Mouse (Mus musculus): ENCODE data around the gene Bin2. TPM values are rescaled to one million over a fixed set of nuclear protein-coding genes. Genes with fewer than 3 reads are reported as not detected.
"Not testable (repeated sequence)": the region's sequence is repeated elsewhere in the genome, so short reads cannot be mapped to it uniquely, and the experiment has no call there.

The Bin2 gene
- polyA plus RNA-seq, 1 experiment from 2014 or later = 3.9 TPM

DNA sequence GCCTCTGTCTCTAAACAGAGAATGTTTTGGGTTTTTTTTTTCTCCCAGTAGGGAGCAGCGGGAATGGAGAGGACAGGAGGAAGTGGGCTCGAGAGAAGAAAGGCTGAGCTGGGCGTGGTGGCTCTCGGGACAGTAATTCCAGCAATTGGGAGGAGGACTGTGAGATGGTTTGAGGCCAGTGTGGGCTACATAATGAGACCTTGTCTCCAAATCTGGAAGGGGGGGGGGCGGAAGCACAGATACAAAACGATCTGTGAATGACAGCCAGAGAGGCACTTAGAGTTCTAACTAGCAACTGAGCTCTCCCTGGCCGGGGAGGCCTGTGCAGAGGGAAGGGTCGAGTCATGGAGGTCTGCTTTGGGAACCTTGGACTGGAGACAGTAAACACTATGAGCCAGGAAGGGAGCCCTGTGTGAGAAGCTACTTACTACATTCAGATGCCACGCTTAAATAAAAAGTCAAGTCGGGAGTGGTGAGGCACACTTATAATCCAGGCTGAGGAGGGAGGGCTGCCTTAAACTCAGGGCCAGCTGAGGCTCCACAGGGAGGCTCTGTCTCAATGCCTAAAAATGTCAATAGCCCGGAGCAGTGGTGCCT is 41.5 kb downstream of the Bin2 start:
- no peak for ATAC-seq (replicated peaks; ENCODE audit: low FRiP score)
- WGBS = under 1% methylated on average over 11 of the region's 11 CpGs
- H3K4me2 ChIP-seq (ENCODE audit: low read depth, low read length, severe bottlenecking) = no peak overlapping the region
- no peak overlapping the region for H3K4me3 ChIP-seq (ENCODE audit: low read depth, low read length)
- no peaks in the 10 kb centered on the region for H3K36me3 ChIP-seq (ENCODE audit: control insufficient read depth, insufficient read depth, low read length)
- DNase-seq (ENCODE audit: low spot score) = no peak
- no peak overlapping the region for H3K27ac ChIP-seq (ENCODE audit: low read depth, low read length)
- H3K9me3 ChIP-seq (ENCODE audit: control insufficient read depth, low read length) = no peaks in the 10 kb centered on the region
- peaks cover 5% of the 10 kb centered on the region; the same call in 1 of the 2 replicates for H3K4me1 ChIP-seq (replicated peaks; ENCODE audit: control insufficient read depth, insufficient read depth, low read length)
- no peak overlapping the region for H3K9ac ChIP-seq (ENCODE audit: low read length)
- no peaks in the 10 kb centered on the region; the same call in 1 of the 2 replicates for H3K27me3 ChIP-seq (ENCODE audit: control insufficient read depth, insufficient read depth, low read length)

DNA sequence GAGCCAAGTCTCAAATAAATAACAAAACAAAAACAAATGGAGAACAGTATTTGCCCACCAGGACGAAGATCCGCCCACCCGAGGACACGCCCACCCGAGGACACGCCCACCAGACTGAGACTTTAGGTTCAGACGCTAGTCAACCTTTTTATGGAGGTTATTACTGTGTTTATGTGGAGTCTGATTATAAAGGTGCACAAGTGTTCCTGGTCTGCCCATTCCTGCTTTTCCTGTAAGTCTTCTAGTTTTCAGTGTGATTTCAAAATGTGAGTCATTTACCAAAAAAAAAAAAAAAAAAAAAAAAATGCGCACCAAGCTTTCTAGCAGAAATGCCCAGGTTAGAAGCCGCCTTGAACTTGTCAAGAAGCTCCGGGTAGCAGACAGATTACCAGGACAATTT is 42.1 kb downstream of the Bin2 start:
- no peak for DNase-seq (ENCODE audit: low spot score)

GRCm38 (mm10) chr15:100624435-100624834 is 44.9 kb downstream of the Bin2 start:
- WGBS = 87% methylated on average over 3 of the region's 3 CpGs
- Histone ChIP-seq H3K4me2 (ENCODE audit: low read depth, low read length, severe bottlenecking) (no peak overlapping the region), H3K27me3 (ENCODE audit: control insufficient read depth, insufficient read depth, low read length) (no peaks in the 10 kb centered on the region; the same call in 1 of the 2 replicates), H3K9me3 (ENCODE audit: control insufficient read depth, low read length) (no peaks in the 10 kb centered on the region), H3K27ac (ENCODE audit: low read depth, low read length) (no peak overlapping the region), H3K4me3 (ENCODE audit: low read depth, low read length) (no peak overlapping the region), H3K9ac (ENCODE audit: low read length) (no peak overlapping the region), H3K36me3 (ENCODE audit: control insufficient read depth, insufficient read depth, low read length) (no peaks in the 10 kb centered on the region), H3K4me1 (replicated peaks; ENCODE audit: control insufficient read depth, insufficient read depth, low read length) (peaks cover 5% of the 10 kb centered on the region; the same call in 1 of the 2 replicates)
- no peak for ATAC-seq (replicated peaks; ENCODE audit: low FRiP score)
- no peak for DNase-seq (ENCODE audit: low spot score)

More for the DNA sequence above, 42.1 kb downstream of the Bin2 start:
- Histone ChIP-seq H3K9me3 (ENCODE audit: control insufficient read depth, low read length) (no peaks in the 10 kb centered on the region), H3K27me3 (ENCODE audit: control insufficient read depth, insufficient read depth, low read length) (no peaks in the 10 kb centered on the region; the same call in 1 of the 2 replicates), H3K27ac (ENCODE audit: low read depth, low read length) (no peak overlapping the region), H3K36me3 (ENCODE audit: control insufficient read depth, insufficient read depth, low read length) (no peaks in the 10 kb centered on the region), H3K4me3 (ENCODE audit: low read depth, low read length) (no peak overlapping the region), H3K9ac (ENCODE audit: low read length) (no peak overlapping the region), H3K4me1 (replicated peaks; ENCODE audit: control insufficient read depth, insufficient read depth, low read length) (peaks cover 5% of the 10 kb centered on the region; the same call in 1 of the 2 replicates), H3K4me2 (ENCODE audit: low read depth, low read length, severe bottlenecking) (no peak overlapping the region)
- ATAC-seq (replicated peaks; ENCODE audit: low FRiP score) = no peak
- WGBS = 14% methylated on average over 10 of the region's 10 CpGs

DNA sequence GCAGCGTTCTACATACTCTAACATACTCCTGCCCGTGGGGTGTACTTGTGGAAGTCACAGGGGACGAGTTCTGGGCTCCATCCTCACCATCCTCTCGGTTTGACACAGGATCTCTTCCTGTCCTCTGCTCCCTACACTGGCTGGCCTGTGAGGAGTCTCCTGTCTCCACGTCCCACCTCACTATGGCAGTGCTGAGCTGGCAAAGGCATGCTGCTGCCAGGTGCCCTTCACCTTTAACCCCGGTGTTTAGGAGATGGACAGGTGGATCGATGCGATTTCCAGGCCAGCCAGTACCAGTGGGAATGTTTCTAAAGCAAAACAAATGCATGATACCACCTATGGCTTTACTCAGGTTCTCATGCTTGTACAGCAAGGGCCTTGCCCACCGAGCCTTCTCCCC is 45.6 kb downstream of the Bin2 start:
- ATAC-seq (replicated peaks; ENCODE audit: low FRiP score) = no peak
- H3K4me2 ChIP-seq (ENCODE audit: low read depth, low read length, severe bottlenecking) = no peak overlapping the region
- WGBS = 89% methylated on average over 9 of the region's 9 CpGs

DNA sequence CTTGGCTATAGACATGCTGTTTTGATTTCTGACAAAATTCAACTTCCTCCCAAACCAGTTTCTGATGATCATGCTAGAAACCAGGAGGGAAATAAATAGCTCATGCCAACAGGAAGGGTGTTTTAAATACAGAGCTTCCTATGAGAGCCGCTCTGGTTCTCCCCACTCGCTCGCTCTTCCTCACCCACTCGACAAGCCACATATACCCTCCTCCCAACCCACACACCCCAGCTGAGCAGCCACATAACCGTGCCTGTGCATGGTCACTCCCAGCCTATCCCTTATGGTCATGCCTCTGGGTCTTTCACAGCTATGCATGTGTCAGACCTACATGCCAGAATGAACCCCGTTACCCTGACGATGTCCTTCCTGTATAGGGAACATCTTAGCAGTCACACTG is 47.2 kb downstream of the Bin2 start:
- 89% methylated on average over 7 of the region's 7 CpGs for WGBS
- Histone ChIP-seq H3K4me3 (ENCODE audit: low read depth, low read length) (no peak overlapping the region), H3K4me1 (replicated peaks; ENCODE audit: control insufficient read depth, insufficient read depth, low read length) (no peaks in the 10 kb centered on the region), H3K9ac (ENCODE audit: low read length) (no peak overlapping the region), H3K4me2 (ENCODE audit: low read depth, low read length, severe bottlenecking) (no peak overlapping the region), H3K36me3 (ENCODE audit: control insufficient read depth, insufficient read depth, low read length) (0 out of 2 replicates have a peak, but pooled peaks cover 8% of the 10 kb centered on the region), H3K27ac (ENCODE audit: low read depth, low read length) (no peak overlapping the region), H3K9me3 (ENCODE audit: control insufficient read depth, low read length) (no peaks in the 10 kb centered on the region), H3K27me3 (ENCODE audit: control insufficient read depth, insufficient read depth, low read length) (no peaks in the 10 kb centered on the region)
- DNase-seq (ENCODE audit: low spot score) (no peak), ATAC-seq (replicated peaks; ENCODE audit: low FRiP score) (no peak)

More for the DNA sequence above, 45.6 kb downstream of the Bin2 start:
- H3K36me3 ChIP-seq (ENCODE audit: control insufficient read depth, insufficient read depth, low read length) = 0 out of 2 replicates have a peak, but pooled peaks cover 5% of the 10 kb centered on the region
- no peaks in the 10 kb centered on the region for H3K9me3 ChIP-seq (ENCODE audit: control insufficient read depth, low read length)
- no peaks in the 10 kb centered on the region; the same call in 1 of the 2 replicates for H3K27me3 ChIP-seq (ENCODE audit: control insufficient read depth, insufficient read depth, low read length)
- no peak for DNase-seq (ENCODE audit: low spot score)
- H3K4me1 ChIP-seq (replicated peaks; ENCODE audit: control insufficient read depth, insufficient read depth, low read length) = peaks cover 5% of the 10 kb centered on the region; the same call in 1 of the 2 replicates
- H3K27ac ChIP-seq (ENCODE audit: low read depth, low read length) = no peak overlapping the region
- no peak overlapping the region for H3K4me3 ChIP-seq (ENCODE audit: low read depth, low read length)
- no peak overlapping the region for H3K9ac ChIP-seq (ENCODE audit: low read length)

- not testable (repeated sequence) for ATAC-seq (replicated peaks; ENCODE audit: low FRiP score); H3K36me3 ChIP-seq (ENCODE audit: control insufficient read depth, insufficient read depth, low read length); H3K27me3 ChIP-seq (ENCODE audit: control insufficient read depth, insufficient read depth, low read length); H3K4me3 ChIP-seq (ENCODE audit: low read depth, low read length); H3K4me1 ChIP-seq (replicated peaks; ENCODE audit: control insufficient read depth, insufficient read depth, low read length); H3K27ac ChIP-seq (ENCODE audit: low read depth, low read length); H3K4me2 ChIP-seq (ENCODE audit: low read depth, low read length, severe bottlenecking); H3K9ac ChIP-seq (ENCODE audit: low read length); H3K9me3 ChIP-seq (ENCODE audit: control insufficient read depth, low read length); DNase-seq (ENCODE audit: low spot score)
- 79% methylated on average over 9 of the region's 9 CpGs for WGBS
Measured at GRCm38 (mm10) chr15:100621671-100622070, 47.7 kb downstream of the Bin2 start.

- 89% methylated on average over 7 of the region's 7 CpGs for WGBS
- ATAC-seq (replicated peaks; ENCODE audit: low FRiP score) (no peak), DNase-seq (ENCODE audit: low spot score) (no peak)
- Histone ChIP-seq H3K9ac (ENCODE audit: low read length) (no peak overlapping the region), H3K27ac (ENCODE audit: low read depth, low read length) (no peak overlapping the region), H3K9me3 (ENCODE audit: control insufficient read depth, low read length) (no peaks in the 10 kb centered on the region), H3K36me3 (ENCODE audit: control insufficient read depth, insufficient read depth, low read length) (0 out of 2 replicates have a peak, but pooled peaks cover 8% of the 10 kb centered on the region), H3K4me2 (ENCODE audit: low read depth, low read length, severe bottlenecking) (no peak overlapping the region), H3K27me3 (ENCODE audit: control insufficient read depth, insufficient read depth, low read length) (no peaks in the 10 kb centered on the region), H3K4me1 (replicated peaks; ENCODE audit: control insufficient read depth, insufficient read depth, low read length) (peaks cover 5% of the 10 kb centered on the region; the same call in 1 of the 2 replicates), H3K4me3 (ENCODE audit: low read depth, low read length) (no peak overlapping the region)
Measured at GRCm38 (mm10) chr15:100619200-100619599, 50.2 kb downstream of the Bin2 start.

GRCm38 (mm10) chr15:100616221-100616620 is 53.1 kb downstream of the Bin2 start:
- H3K27me3 ChIP-seq (ENCODE audit: control insufficient read depth, insufficient read depth, low read length) = no peaks in the 10 kb centered on the region
- no peaks in the 10 kb centered on the region for H3K9me3 ChIP-seq (ENCODE audit: control insufficient read depth, low read length)
- DNase-seq (ENCODE audit: low spot score) (no peak), ATAC-seq (replicated peaks; ENCODE audit: low FRiP score) (peak; percentile 5; the same call in 1 of the 2 replicates)
- H3K4me3 ChIP-seq (ENCODE audit: low read depth, low read length) = peak overlapping the region; percentile 90
- peak overlapping the region; percentile 87 for H3K9ac ChIP-seq (ENCODE audit: low read length)
- H3K27ac ChIP-seq (ENCODE audit: low read depth, low read length) = peak overlapping the region; percentile 94; the same call in 1 of the 2 replicates
- WGBS = 2% methylated on average over 19 of the region's 19 CpGs
- peaks cover 7% of the 10 kb centered on the region; the same call in 1 of the 2 replicates for H3K4me1 ChIP-seq (replicated peaks; ENCODE audit: control insufficient read depth, insufficient read depth, low read length)
- peak overlapping the region; percentile 83 for H3K4me2 ChIP-seq (ENCODE audit: low read depth, low read length, severe bottlenecking)
- H3K36me3 ChIP-seq (ENCODE audit: control insufficient read depth, insufficient read depth, low read length) = 0 out of 2 replicates have a peak, but pooled peaks cover 8% of the 10 kb centered on the region
